Mouse (Mus musculus) kidney, postnatal 25 days (tissue): ENCODE measurements around the gene Lsm14b.

Source experiments
- DNase-seq, 2 experiments: peaks; one replicate each; pipeline ENCODE4 v3.0.0; 2021; ENCODE audit warnings: mixed read lengths in 2 of 2

Gene Lsm14b

GRCm38 (mm10) chr2:180063338-180064131, 38.7 kb downstream of the Lsm14b start:
- no peak for DNase-seq

GRCm38 (mm10) chr2:180069770-180070480, 45.1 kb downstream of the Lsm14b start:
- DNase-seq: no peak

- peak; percentile 94 to 96 for DNase-seq
Measured at GRCm38 (mm10) chr2:180070481-180071453, 46.0 kb downstream of the Lsm14b start, which contains the start of gene Mtg2. Gene Mtg2 (plus strand): TSS chr2:180070588.

GRCm38 (mm10) chr2:180071671-180072070, 46.9 kb downstream of the Lsm14b start:
- DNase-seq: no peak

DNA sequence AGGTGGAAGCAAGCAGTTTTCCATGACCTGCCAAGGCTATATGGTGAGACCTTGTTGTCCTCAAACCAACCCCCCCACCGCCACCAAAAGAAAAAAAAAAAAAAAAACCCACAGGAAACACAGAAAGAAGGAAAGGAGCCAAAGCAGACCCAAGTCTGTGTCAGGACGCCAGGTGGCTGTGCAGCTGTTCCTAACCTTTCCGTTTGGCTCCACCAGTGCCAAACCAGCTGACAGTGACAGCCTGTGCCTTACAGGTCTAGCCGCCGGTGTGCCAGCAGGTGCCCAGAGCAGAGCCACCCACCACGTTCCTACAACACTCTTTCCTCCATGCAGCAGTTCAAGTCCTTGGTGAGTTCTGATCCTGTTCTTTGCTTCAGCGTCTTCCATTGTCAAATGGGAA, 48.1 kb downstream of the Lsm14b start:
- no peak for DNase-seq

- DNase-seq: no peak
Measured at GRCm38 (mm10) chr2:180077622-180078021, 52.8 kb downstream of the Lsm14b start.

DNA sequence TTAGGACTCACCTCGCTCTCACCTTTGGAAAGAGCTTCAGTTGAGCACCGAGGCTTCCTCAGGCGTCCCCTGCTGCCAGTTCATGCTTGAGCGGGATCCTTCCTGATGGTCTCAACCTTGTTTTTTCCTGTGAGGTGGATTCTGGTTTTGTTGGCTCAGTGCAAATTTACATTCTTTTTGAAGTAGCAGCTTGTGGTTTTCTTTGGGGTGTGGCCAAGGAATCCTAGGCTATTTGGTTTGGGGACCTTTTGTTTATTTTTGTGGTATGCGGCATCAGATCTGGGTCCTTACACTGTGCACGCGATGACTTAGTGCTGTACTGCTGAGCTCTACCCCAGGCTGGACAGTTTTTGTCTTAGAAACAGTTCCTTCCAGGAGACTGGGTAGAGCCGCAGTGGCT, 55.9 kb downstream of the Lsm14b start:
- no peak for DNase-seq

- no peak for DNase-seq
Measured at GRCm38 (mm10) chr2:180083063-180083462, 58.3 kb downstream of the Lsm14b start.

GRCm38 (mm10) chr2:180084565-180084964, 59.8 kb downstream of the Lsm14b start:
- DNase-seq: no peak
